Mouse (Mus musculus) forebrain, embryonic 15.5 days (tissue): Measurements from ENCODE around the gene Tefm. TPM values are rescaled to one million over a fixed set of nuclear protein-coding genes. Genes with fewer than 3 reads are reported as not detected.

Experiments used
- ATAC-seq: fragments of 200-750 bp; cut with Nextera tagmentation; replicated peaks from 2 replicates; pipeline ENCODE4 v1.8.0; 2017; ENCODE audit warnings: mild to moderate bottlenecking, moderate TSS enrichment, moderate library complexity
- H3K27ac ChIP-seq: fragments of 300-500 bp; sonication (generic); replicated peaks from 2 replicates; pipeline ENCODE4 v1.5.1; 2015; ENCODE audit warnings: mild to moderate bottlenecking, inconsistent platforms
- H3K27me3 ChIP-seq: fragments of 300-500 bp; sonication (generic); 2 replicates; pipeline ENCODE4 v1.6.1; 2015; ENCODE audit warnings: inconsistent platforms
- H3K36me3 ChIP-seq: fragments of 300-500 bp; sonication (generic); 2 replicates; pipeline ENCODE4 v1.6.1; 2015; ENCODE audit warnings: mild to moderate bottlenecking, inconsistent platforms
- H3K4me1 ChIP-seq: fragments of 300-500 bp; sonication (generic); 2 replicates; pipeline ENCODE4 v1.6.1; 2015; ENCODE audit warnings: inconsistent platforms
- H3K4me2 ChIP-seq: fragments of 300-500 bp; sonication (generic); replicated peaks from 2 replicates; pipeline ENCODE4 v1.6.1; 2015; ENCODE audit warnings: mild to moderate bottlenecking, inconsistent platforms
- H3K4me3 ChIP-seq: fragments of 300-500 bp; sonication (generic); 2 replicates; pipeline ENCODE4 v1.5.1; 2015; ENCODE audit warnings: mild to moderate bottlenecking, inconsistent platforms
- H3K9ac ChIP-seq: fragments of 300-500 bp; sonication (generic); replicated peaks from 2 replicates; pipeline ENCODE4 v1.6.1; 2015; ENCODE audit warnings: mild to moderate bottlenecking, inconsistent platforms
- H3K9me3 ChIP-seq: fragments of 300-500 bp; sonication (generic); 2 replicates; pipeline ENCODE4 v1.6.1; 2016; ENCODE audit warnings: inconsistent platforms
- WGBS: fragments of 180-500 bp; shearing (Covaris S2); methylation state at CpG from one replicate; pipeline ENCODE4 v1.1.7; 2015; ENCODE audit warnings: mixed read lengths; 5-methylcytosine and 5-hydroxymethylcytosine counted together
- polyA plus RNA-seq: library from polyadenylated mRNA; unstranded; fragments of >200 nt; fragmentation: Nextera tagmentation; extraction: Ambion mirVana; gene quantifications from 2 replicates; pipeline ENCODE4 v1.2.1, GENCODE M21; 2015

The Tefm gene
- polyA plus RNA-seq, 1 experiment from 2014 or later, result 28.2 TPM

GRCm38 (mm10) chr11:80171884-80172283, 29.9 kb upstream of the Tefm start:
- no peak for ATAC-seq
- WGBS, result 69% methylated on average over 4 of the region's 4 CpGs
- H3K9ac ChIP-seq, result no peak overlapping the region
- H3K9me3 ChIP-seq, result no peaks in the 10 kb centered on the region
- H3K4me3 ChIP-seq, result no peak overlapping the region
- no peak overlapping the region for H3K27ac ChIP-seq
- H3K4me2 ChIP-seq, result no peak overlapping the region
- no peaks in the 10 kb centered on the region for H3K27me3 ChIP-seq
- H3K4me1 ChIP-seq, result no peaks in the 10 kb centered on the region
- no peaks in the 10 kb centered on the region for H3K36me3 ChIP-seq

GRCm38 (mm10) chr11:80170351-80170750, 28.4 kb upstream of the Tefm start:
- no peaks in the 10 kb centered on the region for H3K4me1 ChIP-seq
- no peak overlapping the region for H3K27ac ChIP-seq
- H3K4me2 ChIP-seq, result no peak overlapping the region
- 72% methylated on average over 5 of the region's 5 CpGs for WGBS
- no peak for ATAC-seq
- H3K4me3 ChIP-seq, result no peak overlapping the region
- H3K27me3 ChIP-seq, result no peaks in the 10 kb centered on the region
- no peaks in the 10 kb centered on the region for H3K9me3 ChIP-seq
- no peaks in the 10 kb centered on the region for H3K36me3 ChIP-seq
- no peak overlapping the region for H3K9ac ChIP-seq

- 89% methylated on average over 3 of the region's 3 CpGs for WGBS
Observed at GRCm38 (mm10) chr11:80169629-80170028, 27.7 kb upstream of the Tefm start.

GRCm38 (mm10) chr11:80168611-80169249, 26.8 kb upstream of the Tefm start:
- Histone ChIP-seq H3K27me3 (no peaks in the 10 kb centered on the region), H3K9me3 (no peaks in the 10 kb centered on the region), H3K27ac (no peak overlapping the region), H3K4me1 (no peaks in the 10 kb centered on the region), H3K4me2 (no peak overlapping the region), H3K9ac (no peak overlapping the region), H3K36me3 (no peaks in the 10 kb centered on the region), H3K4me3 (no peak overlapping the region)
- 87% methylated on average over 4 of the region's 4 CpGs for WGBS
- no peak for ATAC-seq

More at GRCm38 (mm10) chr11:80169629-80170028, 27.7 kb upstream of the Tefm start:
- H3K36me3 ChIP-seq, result no peaks in the 10 kb centered on the region
- H3K9me3 ChIP-seq, result no peaks in the 10 kb centered on the region
- no peaks in the 10 kb centered on the region for H3K27me3 ChIP-seq
- H3K27ac ChIP-seq, result no peak overlapping the region
- ATAC-seq, result no peak
- H3K9ac ChIP-seq, result no peak overlapping the region
- no peak overlapping the region for H3K4me2 ChIP-seq
- no peaks in the 10 kb centered on the region for H3K4me1 ChIP-seq
- H3K4me3 ChIP-seq, result no peak overlapping the region

GRCm38 (mm10) chr11:80168121-80168520, 26.1 kb upstream of the Tefm start:
- no peak overlapping the region for H3K27ac ChIP-seq
- no peaks in the 10 kb centered on the region for H3K27me3 ChIP-seq
- H3K9ac ChIP-seq, result no peak overlapping the region
- 91% methylated on average over 9 of the region's 9 CpGs for WGBS
- H3K36me3 ChIP-seq, result no peaks in the 10 kb centered on the region
- H3K4me3 ChIP-seq, result no peak overlapping the region
- no peaks in the 10 kb centered on the region for H3K9me3 ChIP-seq
- no peak overlapping the region for H3K4me2 ChIP-seq
- no peaks in the 10 kb centered on the region for H3K4me1 ChIP-seq
- no peak for ATAC-seq

GRCm38 (mm10) chr11:80164224-80164623, 22.2 kb upstream of the Tefm start:
- no peak overlapping the region for H3K4me2 ChIP-seq
- H3K27me3 ChIP-seq, result no peaks in the 10 kb centered on the region
- ATAC-seq, result no peak
- H3K9ac ChIP-seq, result no peak overlapping the region
- H3K4me3 ChIP-seq, result no peak overlapping the region
- H3K36me3 ChIP-seq, result no peaks in the 10 kb centered on the region
- H3K27ac ChIP-seq, result no peak overlapping the region
- no peaks in the 10 kb centered on the region for H3K4me1 ChIP-seq
- WGBS, result 42% methylated on average over 2 of the region's 2 CpGs
- no peaks in the 10 kb centered on the region for H3K9me3 ChIP-seq

- H3K9me3 ChIP-seq, result no peaks in the 10 kb centered on the region
- 73% methylated on average over 7 of the region's 7 CpGs for WGBS
- no peaks in the 10 kb centered on the region for H3K4me1 ChIP-seq
- no peak for ATAC-seq
- H3K9ac ChIP-seq, result no peak overlapping the region
- no peak overlapping the region for H3K27ac ChIP-seq
- no peaks in the 10 kb centered on the region for H3K36me3 ChIP-seq
- H3K4me3 ChIP-seq, result no peak overlapping the region
- H3K27me3 ChIP-seq, result no peaks in the 10 kb centered on the region
- no peak overlapping the region for H3K4me2 ChIP-seq
Observed at GRCm38 (mm10) chr11:80163362-80164116, 21.6 kb upstream of the Tefm start.

- WGBS, result 85% methylated on average over 4 of the region's 4 CpGs
- Histone ChIP-seq H3K27ac (no peak overlapping the region), H3K4me1 (no peaks in the 10 kb centered on the region), H3K9ac (no peak overlapping the region), H3K27me3 (peaks cover 3% of the 10 kb centered on the region), H3K36me3 (no peaks in the 10 kb centered on the region), H3K4me2 (no peak overlapping the region), H3K4me3 (no peak overlapping the region), H3K9me3 (no peaks in the 10 kb centered on the region)
- no peak for ATAC-seq
Observed at GRCm38 (mm10) chr11:80161041-80161440, 19.1 kb upstream of the Tefm start.

- Histone ChIP-seq H3K27ac (no peak overlapping the region), H3K4me2 (no peak overlapping the region), H3K4me3 (no peak overlapping the region), H3K9ac (no peak overlapping the region), H3K27me3 (peaks cover 21% of the 10 kb centered on the region), H3K36me3 (no peaks in the 10 kb centered on the region), H3K4me1 (peaks cover 5% of the 10 kb centered on the region), H3K9me3 (no peaks in the 10 kb centered on the region)
- WGBS, result 83% methylated on average over 7 of the region's 7 CpGs
- ATAC-seq, result no peak
Observed at GRCm38 (mm10) chr11:80159018-80159417, 17.0 kb upstream of the Tefm start.

GRCm38 (mm10) chr11:80156841-80157240, 14.9 kb upstream of the Tefm start:
- no peak overlapping the region for H3K9ac ChIP-seq
- H3K4me2 ChIP-seq, result no peak overlapping the region
- peaks cover 36% of the 10 kb centered on the region for H3K27me3 ChIP-seq
- no peak overlapping the region for H3K4me3 ChIP-seq
- H3K27ac ChIP-seq, result no peak overlapping the region
- no peak for ATAC-seq
- peaks cover 9% of the 10 kb centered on the region for H3K4me1 ChIP-seq
- WGBS, result 85% methylated on average over 4 of the region's 4 CpGs
- no peaks in the 10 kb centered on the region for H3K9me3 ChIP-seq
- no peaks in the 10 kb centered on the region for H3K36me3 ChIP-seq

- Histone ChIP-seq H3K27ac (no peak overlapping the region), H3K36me3 (no peaks in the 10 kb centered on the region), H3K4me1 (peaks cover 9% of the 10 kb centered on the region), H3K9me3 (no peaks in the 10 kb centered on the region), H3K9ac (no peak overlapping the region), H3K4me2 (no peak overlapping the region), H3K4me3 (no peak overlapping the region), H3K27me3 (peaks cover 36% of the 10 kb centered on the region)
- 87% methylated on average over 4 of the region's 4 CpGs for WGBS
- no peak for ATAC-seq
Observed at GRCm38 (mm10) chr11:80155961-80156360, 14.0 kb upstream of the Tefm start.

- Histone ChIP-seq H3K4me2 (no peak overlapping the region), H3K9ac (no peak overlapping the region), H3K4me1 (peaks cover 9% of the 10 kb centered on the region), H3K4me3 (no peak overlapping the region), H3K9me3 (no peaks in the 10 kb centered on the region), H3K27me3 (peaks cover 36% of the 10 kb centered on the region), H3K27ac (no peak overlapping the region), H3K36me3 (no peaks in the 10 kb centered on the region)
- 87% methylated on average over 8 of the region's 8 CpGs for WGBS
- no peak for ATAC-seq
Observed at GRCm38 (mm10) chr11:80155541-80155940, 13.6 kb upstream of the Tefm start.
